Mouse (Mus musculus) forebrain, embryonic 10.5 days (tissue): ENCODE data around the gene Tmprss11c. TPM values are rescaled to one million over a fixed set of nuclear protein-coding genes. Genes with fewer than 3 reads are reported as not detected.
A peak's percentile ranks its signal among the peaks of the same experiment; 100 is the strongest.
"Not testable (repeated sequence)": the region's sequence is repeated elsewhere in the genome, so short reads cannot be mapped to it uniquely, and the experiment has no call there.

Source experiments
- DNase-seq: peaks from one replicate; pipeline ENCODE4 v3.0.0-alpha.2; 2017; ENCODE audit warnings: low spot score; ENCODE audit errors: extremely low spot score
- H3K27ac ChIP-seq: fragments of 300-500 bp; sonication (generic); 2 replicates; pipeline ENCODE4 v1.5.1; 2016; ENCODE audit warnings: mild to moderate bottlenecking
- H3K27me3 ChIP-seq: fragments of 300-500 bp; sonication (generic); 2 replicates; pipeline ENCODE4 v1.6.1; 2016; ENCODE audit warnings: mild to moderate bottlenecking; ENCODE audit not compliant: poor library complexity, severe bottlenecking
- H3K36me3 ChIP-seq: fragments of 300-500 bp; sonication (generic); replicated peaks from 2 replicates; pipeline ENCODE4 v1.6.1; 2016; ENCODE audit warnings: mild to moderate bottlenecking, moderate library complexity
- H3K4me1 ChIP-seq: fragments of 300-500 bp; sonication (generic); 2 replicates; pipeline ENCODE4 v1.6.1; 2016
- H3K4me3 ChIP-seq: fragments of 300-500 bp; sonication (generic); 2 replicates; pipeline ENCODE4 v1.5.1; 2016; ENCODE audit warnings: mild to moderate bottlenecking, moderate library complexity
- H3K9me3 ChIP-seq: fragments of 300-500 bp; sonication (generic); 2 replicates; pipeline ENCODE4 v1.6.1; 2016; ENCODE audit warnings: mild to moderate bottlenecking, moderate library complexity
- WGBS: fragments of 180-500 bp; shearing (Covaris S2); methylation state at CpG from one replicate; pipeline ENCODE4 v1.1.7; 2016; 5-methylcytosine and 5-hydroxymethylcytosine counted together
- polyA plus RNA-seq: library from polyadenylated mRNA; unstranded; fragments of >200 nt; fragmentation: Nextera tagmentation; extraction: Ambion mirVana; gene quantifications from 2 replicates; pipeline ENCODE4 v1.2.1, GENCODE M21; 2016

Tmprss11c gene
- polyA plus RNA-seq, result not detected in 2 replicates

- H3K4me3 ChIP-seq, result no peak within 1 kb of the TSS
- H3K9me3 ChIP-seq, result no peaks in the 10 kb centered on the region
- no peaks in the 10 kb centered on the region for H3K27me3 ChIP-seq
- H3K4me1 ChIP-seq, result no peaks in the 10 kb centered on the region
- no peaks in the 10 kb centered on the region for H3K36me3 ChIP-seq
- no peak within 1 kb of the TSS for H3K27ac ChIP-seq
- DNase-seq, result no peak
- 83% methylated on average over 4 of the region's 4 CpGs for WGBS
These were observed at the start of gene Tmprss11c for GRCm38 (mm10) chr5:86289208-86289607. Gene Tmprss11c, minus strand, starts transcription at chr5:86289308.

GRCm38 (mm10) chr5:86318018-86318956 lies 29.2 kb upstream of the Tmprss11c start:
- H3K27me3 ChIP-seq, DNase-seq, H3K9me3 ChIP-seq, H3K36me3 ChIP-seq, H3K4me1 ChIP-seq: not testable (repeated sequence)
- H3K4me3 ChIP-seq, result peak overlapping the region; percentile 50
- peak overlapping the region; percentile 67; the same call in 1 of the 2 replicates for H3K27ac ChIP-seq
- WGBS, result 50% methylated on average over 30 of the region's 30 CpGs

- 89% methylated on average over 5 of the region's 5 CpGs for WGBS
- no peak for DNase-seq
- no peaks in the 10 kb centered on the region for H3K9me3 ChIP-seq
These were observed 17.0 kb upstream of the Tmprss11c start for GRCm38 (mm10) chr5:86306116-86306515.

GRCm38 (mm10) chr5:86303877-86304276 lies 14.8 kb upstream of the Tmprss11c start:
- Histone ChIP-seq H3K27me3 (no peaks in the 10 kb centered on the region), H3K4me3 (no peak overlapping the region), H3K9me3 (no peaks in the 10 kb centered on the region), H3K27ac (no peak overlapping the region), H3K36me3 (no peaks in the 10 kb centered on the region), H3K4me1 (no peaks in the 10 kb centered on the region)
- DNase-seq, result no peak
- 89% methylated on average over 8 of the region's 8 CpGs for WGBS

More at GRCm38 (mm10) chr5:86306116-86306515, 17.0 kb upstream of the Tmprss11c start:
- H3K27ac ChIP-seq, result no peak overlapping the region
- H3K27me3 ChIP-seq, result no peaks in the 10 kb centered on the region
- H3K4me3 ChIP-seq, result no peak overlapping the region
- H3K4me1 ChIP-seq, result no peaks in the 10 kb centered on the region
- H3K36me3 ChIP-seq, result no peaks in the 10 kb centered on the region

- no peaks in the 10 kb centered on the region for H3K36me3 ChIP-seq
- no peaks in the 10 kb centered on the region for H3K9me3 ChIP-seq
- WGBS, result 92% methylated on average over 11 of the region's 11 CpGs
- no peaks in the 10 kb centered on the region for H3K27me3 ChIP-seq
- no peak overlapping the region for H3K4me3 ChIP-seq
- H3K27ac ChIP-seq, result no peak overlapping the region
- H3K4me1 ChIP-seq, result no peaks in the 10 kb centered on the region
- DNase-seq, result no peak
These were observed 42.5 kb downstream of the Tmprss11c start for GRCm38 (mm10) chr5:86246559-86246958.

GRCm38 (mm10) chr5:86244880-86245279 lies 44.2 kb downstream of the Tmprss11c start:
- no peak for DNase-seq
- WGBS, result 68% methylated on average over 1 of the region's 1 CpGs

GRCm38 (mm10) chr5:86244275-86244674 lies 44.8 kb downstream of the Tmprss11c start:
- Histone ChIP-seq H3K4me1 (no peaks in the 10 kb centered on the region), H3K27ac (no peak overlapping the region), H3K36me3 (no peaks in the 10 kb centered on the region), H3K4me3 (no peak overlapping the region), H3K9me3 (no peaks in the 10 kb centered on the region), H3K27me3 (no peaks in the 10 kb centered on the region)
- WGBS, result 88% methylated on average over 3 of the region's 3 CpGs
- DNase-seq, result no peak

More at GRCm38 (mm10) chr5:86244880-86245279, 44.2 kb downstream of the Tmprss11c start:
- no peak overlapping the region for H3K4me3 ChIP-seq
- H3K27me3 ChIP-seq, result no peaks in the 10 kb centered on the region
- no peaks in the 10 kb centered on the region for H3K36me3 ChIP-seq
- H3K27ac ChIP-seq, result no peak overlapping the region
- H3K9me3 ChIP-seq, result no peaks in the 10 kb centered on the region
- no peaks in the 10 kb centered on the region for H3K4me1 ChIP-seq

GRCm38 (mm10) chr5:86227156-86227853 lies 61.8 kb downstream of the Tmprss11c start:
- no peak for DNase-seq
- Histone ChIP-seq H3K4me3 (no peak overlapping the region), H3K27me3 (no peaks in the 10 kb centered on the region), H3K27ac (no peak overlapping the region), H3K36me3 (no peaks in the 10 kb centered on the region), H3K9me3 (no peaks in the 10 kb centered on the region), H3K4me1 (no peaks in the 10 kb centered on the region)
- 89% methylated on average over 5 of the region's 5 CpGs for WGBS

GRCm38 (mm10) chr5:86197801-86198200 lies 91.3 kb downstream of the Tmprss11c start, which contains the start of gene Gnrhr:
Gene Gnrhr, minus strand, starts transcription at chr5:86197901.
- Histone ChIP-seq H3K9me3 (no peaks in the 10 kb centered on the region), H3K27me3 (no peaks in the 10 kb centered on the region), H3K4me1 (no peaks in the 10 kb centered on the region), H3K36me3 (no peaks in the 10 kb centered on the region), H3K27ac (no peak within 1 kb of the TSS), H3K4me3 (no peak within 1 kb of the TSS)
- DNase-seq, result no peak
- WGBS, result 93% methylated on average over 10 of the region's 10 CpGs

GRCm38 (mm10) chr5:86191356-86191755 lies 97.8 kb downstream of the Tmprss11c start:
- Histone ChIP-seq H3K36me3 (no peaks in the 10 kb centered on the region), H3K27me3 (no peaks in the 10 kb centered on the region), H3K27ac (no peak overlapping the region), H3K4me3 (no peak overlapping the region), H3K9me3 (no peaks in the 10 kb centered on the region), H3K4me1 (0 out of 2 replicates have a peak, but pooled peaks cover 3% of the 10 kb centered on the region)
- DNase-seq, result no peak
- 30% methylated on average over 4 of the region's 4 CpGs for WGBS

- Histone ChIP-seq H3K4me1 (0 out of 2 replicates have a peak, but pooled peaks cover 3% of the 10 kb centered on the region), H3K36me3 (no peaks in the 10 kb centered on the region), H3K27ac (no peak overlapping the region), H3K9me3 (no peaks in the 10 kb centered on the region), H3K4me3 (no peak overlapping the region), H3K27me3 (no peaks in the 10 kb centered on the region)
- 22% methylated on average over 5 of the region's 5 CpGs for WGBS
- no peak for DNase-seq
These were observed 98.3 kb downstream of the Tmprss11c start for GRCm38 (mm10) chr5:86190770-86191169.

- Histone ChIP-seq H3K4me1 (0 out of 2 replicates have a peak, but pooled peaks cover 3% of the 10 kb centered on the region), H3K27ac (no peak overlapping the region), H3K9me3 (no peaks in the 10 kb centered on the region), H3K36me3 (no peaks in the 10 kb centered on the region), H3K27me3 (no peaks in the 10 kb centered on the region), H3K4me3 (no peak overlapping the region)
- DNase-seq, result no peak
- WGBS, result 47% methylated on average over 15 of the region's 15 CpGs
These were observed 98.8 kb downstream of the Tmprss11c start for GRCm38 (mm10) chr5:86190290-86190689.
